Mouse (Mus musculus) G1E (cell line): ENCODE results near the gene Armc3.
"Not testable (repeated sequence)": the region's sequence is repeated elsewhere in the genome, so short reads cannot be mapped to it uniquely, and the experiment has no call there.

Source experiments
- CTCF ChIP-seq: IDR thresholded peaks from 2 replicates; pipeline ENCODE4 v1.5.1; 2012; ENCODE audit warnings: low read depth, low read length, inconsistent platforms, mixed read lengths
- GATA1 ChIP-seq: IDR thresholded peaks from 2 replicates; pipeline ENCODE4 v1.6.1; 2012; ENCODE audit warnings: borderline replicate concordance, low read length, inconsistent platforms, mixed read lengths
- GATA2 ChIP-seq: IDR thresholded peaks from 2 replicates; pipeline ENCODE4 v1.6.1; 2012; ENCODE audit warnings: low read depth, low read length, inconsistent platforms, borderline replicate concordance
- POLR2AphosphoS5 ChIP-seq: IDR thresholded peaks from 2 replicates; pipeline ENCODE4 v1.6.1; 2012; ENCODE audit warnings: low read depth, low read length, inconsistent platforms; ENCODE audit not compliant: insufficient replicate concordance
- TAL1 ChIP-seq: conservative IDR thresholded peaks from 2 replicates; pipeline ENCODE4 v1.6.1; 2012; ENCODE audit warnings: low read depth, low read length, inconsistent platforms, mixed read lengths

GRCm38 (mm10) chr2:19317151-19317812 lies 118.2 kb downstream of the Armc3 start:
- TF ChIP-seq CTCF, POLR2AphosphoS5, TAL1, GATA1, GATA2: not testable (repeated sequence)
